Mouse (Mus musculus) urinary bladder, postnatal 36 days (tissue): ENCODE measurements around the gene Xpnpep3.

Experiments used
- DNase-seq, 2 experiments: peaks; one replicate each; pipeline ENCODE4 v3.0.0; 2022; ENCODE audit warnings: low spot score in 2 of 2, mixed read lengths in 1 of 2

The Xpnpep3 gene

DNA sequence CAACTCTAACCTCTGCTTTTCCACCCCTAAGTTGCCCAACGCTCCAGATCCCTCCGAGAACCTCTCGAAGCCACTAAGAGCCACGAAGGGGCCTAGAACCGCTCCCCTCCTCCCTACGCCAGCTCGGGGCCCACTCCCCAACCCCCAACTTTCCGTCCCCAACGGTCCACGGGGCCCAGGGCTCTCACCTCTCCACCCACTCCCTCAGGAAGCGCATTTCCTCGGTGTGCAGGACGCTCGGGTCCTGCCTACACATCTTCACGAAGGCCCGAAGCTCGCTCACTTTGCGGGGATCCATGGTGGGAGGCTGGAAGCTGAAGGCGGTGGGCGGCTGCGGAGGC lies 671 bp upstream of the Xpnpep3 start:
- no peak for DNase-seq

DNA sequence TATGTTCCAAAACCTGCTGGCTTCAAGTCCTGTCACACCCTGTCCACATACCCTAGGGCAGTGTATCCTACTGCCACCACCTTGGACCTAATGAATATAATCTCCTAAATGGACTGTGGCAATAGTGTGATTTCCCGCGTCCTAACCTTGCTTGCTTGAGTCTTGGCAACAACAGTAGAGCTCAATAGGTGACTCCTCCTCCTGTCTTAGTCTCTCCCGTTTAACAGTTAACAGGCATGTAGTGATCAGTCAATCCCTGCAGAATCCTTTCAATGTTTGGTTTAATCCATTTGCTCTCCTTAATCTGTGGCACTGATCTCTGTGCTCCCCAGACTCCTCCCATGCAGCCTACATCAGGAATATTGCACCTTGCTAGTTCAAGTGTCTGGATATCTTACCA lies 5.1 kb downstream of the Xpnpep3 start:
- DNase-seq, result no peak

DNA sequence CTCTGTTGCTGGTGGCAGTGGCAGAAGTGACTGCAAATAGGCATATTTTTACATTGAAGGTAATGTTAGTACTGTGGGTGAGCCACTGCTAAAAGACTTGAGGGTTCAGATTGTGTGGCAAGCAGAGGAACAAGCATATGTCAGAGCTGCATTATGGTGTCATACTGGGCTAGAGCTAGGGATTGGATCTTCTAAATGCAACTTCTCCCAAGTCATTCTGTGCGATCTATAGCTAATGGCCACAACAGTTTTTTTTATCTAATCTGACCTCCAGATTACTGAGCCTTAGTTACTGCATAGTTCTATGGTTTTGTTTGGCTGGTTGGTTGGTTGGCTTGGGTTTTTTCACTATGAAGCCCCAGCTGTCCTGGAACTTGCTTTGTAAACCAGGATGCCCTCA lies 8.3 kb downstream of the Xpnpep3 start, which contains the start of gene Dnajb7:
Gene Dnajb7, minus strand, starts transcription at position 101 of the 400 bp plus-strand sequence.
- no peak for DNase-seq

DNA sequence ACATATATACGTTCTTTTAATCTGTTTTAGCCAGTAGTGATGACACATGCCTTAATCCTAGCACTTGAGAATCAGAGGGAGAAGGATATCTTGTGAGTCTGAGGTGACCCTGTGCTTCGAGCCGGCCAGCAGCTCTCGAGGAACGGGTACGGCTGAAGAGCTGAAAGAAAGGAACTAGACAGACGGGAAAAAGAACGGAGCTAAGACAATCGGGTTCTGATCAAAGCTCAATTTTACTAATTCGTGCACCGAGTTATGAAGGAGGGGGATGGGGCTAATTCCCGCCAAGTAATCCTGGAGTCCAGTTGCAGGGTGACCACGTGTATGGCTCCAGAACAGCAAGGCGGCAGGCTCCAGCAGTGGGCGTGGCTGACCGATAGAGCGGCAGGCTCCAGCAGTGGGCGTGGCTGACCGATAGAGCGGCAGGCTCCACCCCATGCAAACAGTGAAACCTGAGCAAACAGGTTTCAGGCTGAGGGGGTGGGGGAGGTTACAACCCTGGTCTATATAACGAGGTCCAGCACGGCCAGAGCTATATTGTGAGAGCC lies 16.9 kb downstream of the Xpnpep3 start:
- DNase-seq, result peak; percentile 53 to 75

DNA sequence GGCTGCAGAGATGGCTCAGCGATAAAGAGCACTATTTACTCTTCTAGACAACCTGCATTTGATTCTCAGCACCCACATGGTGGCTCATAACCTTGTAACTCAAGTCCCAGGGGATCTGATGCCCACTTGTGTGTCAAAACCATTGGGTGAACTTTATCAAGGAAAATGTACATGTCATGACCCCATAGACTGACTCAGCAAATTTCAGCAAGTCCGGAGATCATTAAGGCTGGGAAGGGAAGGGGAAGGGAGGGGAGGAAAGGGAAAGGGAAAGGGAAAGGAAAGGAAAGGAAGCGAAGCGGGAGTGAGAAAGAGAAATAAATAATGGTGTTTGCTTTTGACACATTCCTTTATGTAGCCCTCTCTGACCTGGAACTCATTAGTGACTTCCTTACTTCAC lies 18.1 kb downstream of the Xpnpep3 start:
- no peak for DNase-seq

DNA sequence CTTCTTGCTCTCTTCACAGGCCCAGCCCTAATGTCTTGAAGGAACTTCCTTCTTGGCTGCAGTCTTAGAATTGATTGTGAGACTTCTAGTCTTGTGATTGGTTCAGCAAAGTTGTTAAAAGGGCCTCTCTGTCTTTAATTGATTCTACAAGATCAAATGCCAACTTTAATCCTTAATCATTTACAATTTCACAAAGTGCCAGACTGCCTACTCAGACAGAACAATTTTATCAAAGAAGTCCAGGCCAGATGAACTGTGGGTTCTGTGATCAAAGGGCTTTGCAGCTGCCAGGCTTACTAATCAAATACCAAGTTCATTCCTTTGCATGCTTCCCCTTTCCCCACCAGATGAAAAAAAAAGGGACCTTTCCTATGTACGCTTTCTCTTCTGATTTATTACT lies 21.5 kb downstream of the Xpnpep3 start:
- DNase-seq, result no peak

DNA sequence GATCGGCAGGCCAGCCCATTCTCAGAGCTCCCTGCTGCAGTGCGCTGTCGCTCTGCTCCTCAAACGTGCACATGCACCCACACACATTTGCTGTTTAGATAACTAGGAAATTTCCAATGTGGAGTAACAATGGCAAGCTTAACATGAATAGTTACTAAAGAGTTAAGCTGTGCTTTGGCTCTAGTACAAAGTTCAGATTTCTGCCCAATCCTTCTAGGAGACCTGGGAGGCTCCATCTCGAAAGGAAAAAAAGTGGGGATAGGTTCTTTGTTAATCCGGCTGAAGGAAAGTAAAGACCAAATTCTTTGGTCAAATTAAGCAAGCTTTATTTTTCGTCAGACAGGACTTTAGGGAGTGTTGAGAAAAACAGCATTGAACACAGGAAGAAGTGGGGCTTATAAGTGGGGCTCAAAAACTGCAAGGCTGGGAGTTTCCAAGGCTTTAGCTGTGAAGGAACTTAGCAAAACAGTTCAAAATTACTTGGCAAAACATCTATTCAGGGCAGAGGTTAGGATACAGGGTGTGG lies 22.3 kb downstream of the Xpnpep3 start:
- DNase-seq, result no peak

DNA sequence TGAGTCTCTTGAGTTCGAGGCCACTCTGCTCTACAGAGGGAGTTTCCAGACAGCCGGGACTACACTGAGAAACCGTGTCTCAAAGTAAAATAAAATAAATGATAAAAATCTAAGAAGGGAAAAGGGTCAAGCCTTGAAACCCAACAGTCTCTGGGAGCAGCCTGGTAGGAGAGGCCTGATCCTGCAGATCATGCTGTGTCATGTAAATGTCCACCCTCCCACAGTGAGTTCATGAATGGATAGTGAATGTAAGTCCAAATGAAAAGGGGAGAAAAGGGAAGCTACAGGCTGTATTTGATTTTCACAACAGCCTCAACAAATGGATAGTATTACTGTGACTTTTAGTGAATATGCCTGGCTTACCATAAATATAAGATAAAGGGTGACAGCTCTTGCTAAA lies 25.4 kb downstream of the Xpnpep3 start:
- no peak for DNase-seq

DNA sequence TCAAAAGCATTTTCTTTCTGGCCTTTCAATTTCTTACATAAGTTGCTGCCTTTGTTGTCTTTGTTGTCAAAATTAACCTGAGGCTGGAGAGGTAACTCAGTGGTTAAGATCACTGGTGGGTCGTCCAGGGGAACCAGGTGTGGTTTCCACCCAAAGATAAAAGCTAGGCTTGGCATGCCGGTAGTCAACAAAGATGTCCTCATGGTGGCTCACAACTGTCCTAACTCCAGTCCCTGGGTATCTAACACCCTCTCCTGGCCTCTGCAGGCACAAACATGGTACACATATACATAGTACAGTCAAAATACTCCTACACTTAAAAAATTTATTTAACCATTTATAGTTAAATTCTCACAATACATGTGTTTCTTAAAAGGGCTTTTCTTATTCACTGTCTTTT lies 28.0 kb downstream of the Xpnpep3 start:
- no peak for DNase-seq

DNA sequence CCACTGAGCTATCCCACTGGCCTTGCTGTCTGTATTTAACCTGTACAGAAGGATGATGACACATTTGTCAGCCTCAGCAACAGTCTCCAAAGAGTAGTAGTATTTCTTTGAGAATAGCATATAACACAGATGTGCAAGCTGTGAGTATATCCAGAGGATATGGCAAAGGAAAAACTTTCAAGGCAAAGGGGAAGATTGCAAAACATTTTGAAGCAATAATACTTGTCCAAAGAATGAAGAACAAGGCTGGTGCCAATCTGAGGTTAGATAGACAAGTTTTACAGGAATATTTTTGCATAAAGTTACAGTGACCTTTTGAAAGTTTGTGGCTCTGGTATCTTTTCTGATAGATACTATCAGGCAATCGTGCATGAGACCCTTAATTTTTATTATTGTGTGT lies 31.3 kb downstream of the Xpnpep3 start:
- no peak for DNase-seq

DNA sequence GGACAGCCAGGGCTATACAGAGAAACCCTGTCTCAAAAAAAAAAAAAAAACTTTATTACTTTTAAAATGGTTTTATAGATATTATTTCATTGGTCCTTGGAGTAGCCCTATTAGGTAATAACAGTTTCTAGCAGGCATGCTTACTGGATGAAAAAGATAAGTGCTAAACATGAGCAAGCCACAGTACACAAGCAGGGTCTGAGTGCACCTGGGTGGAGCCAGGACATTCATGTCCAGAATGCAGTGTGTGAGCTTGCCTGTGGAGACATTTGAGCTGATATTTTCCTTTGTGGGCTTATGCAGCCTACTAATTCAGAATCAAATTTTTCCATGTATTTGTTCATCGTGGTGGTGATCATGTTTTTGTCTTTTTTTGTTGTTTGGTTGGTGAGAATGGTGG lies 38.4 kb downstream of the Xpnpep3 start:
- no peak for DNase-seq

DNA sequence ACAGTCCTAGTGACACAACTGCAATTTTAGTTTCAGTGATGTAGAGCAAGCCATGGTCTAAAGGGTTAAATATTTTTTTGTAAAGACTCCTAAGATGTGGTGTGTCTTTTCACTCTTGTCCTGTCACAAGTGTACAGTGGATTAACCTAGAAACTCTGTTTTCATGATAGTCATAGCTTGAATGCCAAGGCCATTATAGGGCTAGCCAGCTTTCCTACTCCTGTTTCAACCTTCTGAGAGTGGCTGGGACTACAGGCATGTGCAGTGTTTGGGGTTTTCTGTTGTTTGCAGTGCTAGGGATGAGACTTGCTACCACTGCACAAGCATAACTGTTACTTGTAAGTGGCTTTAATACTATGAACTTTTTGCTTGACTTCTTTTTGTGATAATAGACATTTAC lies 39.3 kb downstream of the Xpnpep3 start:
- DNase-seq, result no peak

DNA sequence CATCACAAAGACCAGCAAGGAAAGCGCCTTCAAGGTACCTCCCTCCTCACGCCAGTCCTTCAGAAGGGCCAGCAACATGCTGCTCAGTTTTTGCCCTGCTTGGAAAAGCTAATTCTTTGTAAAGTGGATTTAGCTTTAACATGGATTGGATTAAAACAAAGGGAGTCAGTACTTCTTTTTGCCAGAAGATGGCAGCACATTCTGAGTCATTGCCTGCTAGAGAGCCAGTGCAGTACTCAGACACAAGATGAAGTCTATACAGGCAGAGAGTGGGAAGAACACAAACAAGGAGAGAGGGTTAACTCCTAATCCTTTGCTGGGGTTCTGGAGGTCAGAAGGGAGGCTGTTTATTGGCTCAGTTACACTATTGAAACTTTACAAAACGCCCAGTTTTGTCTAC lies 48.5 kb downstream of the Xpnpep3 start:
- peak; percentile 37 to 46 for DNase-seq

DNA sequence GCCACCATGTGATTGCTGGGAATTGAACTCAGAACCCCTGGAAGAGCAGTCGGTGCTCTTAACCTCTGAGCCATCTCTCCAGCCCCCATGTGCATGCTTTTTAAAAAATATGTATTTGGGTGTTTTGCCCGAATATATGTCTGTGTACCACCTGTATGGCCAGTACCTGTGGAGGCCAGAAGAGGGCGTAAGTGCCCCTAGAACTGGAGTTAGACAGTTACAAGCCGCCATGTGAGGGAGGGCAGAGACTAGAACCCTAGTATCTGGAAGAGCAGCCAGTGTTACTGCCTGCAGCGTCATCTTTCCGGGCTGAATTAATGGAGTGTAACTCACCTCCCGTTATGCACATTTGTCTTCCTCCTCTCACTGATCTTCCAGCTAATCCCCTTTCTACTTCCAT lies 61.6 kb downstream of the Xpnpep3 start:
- DNase-seq, result no peak

DNA sequence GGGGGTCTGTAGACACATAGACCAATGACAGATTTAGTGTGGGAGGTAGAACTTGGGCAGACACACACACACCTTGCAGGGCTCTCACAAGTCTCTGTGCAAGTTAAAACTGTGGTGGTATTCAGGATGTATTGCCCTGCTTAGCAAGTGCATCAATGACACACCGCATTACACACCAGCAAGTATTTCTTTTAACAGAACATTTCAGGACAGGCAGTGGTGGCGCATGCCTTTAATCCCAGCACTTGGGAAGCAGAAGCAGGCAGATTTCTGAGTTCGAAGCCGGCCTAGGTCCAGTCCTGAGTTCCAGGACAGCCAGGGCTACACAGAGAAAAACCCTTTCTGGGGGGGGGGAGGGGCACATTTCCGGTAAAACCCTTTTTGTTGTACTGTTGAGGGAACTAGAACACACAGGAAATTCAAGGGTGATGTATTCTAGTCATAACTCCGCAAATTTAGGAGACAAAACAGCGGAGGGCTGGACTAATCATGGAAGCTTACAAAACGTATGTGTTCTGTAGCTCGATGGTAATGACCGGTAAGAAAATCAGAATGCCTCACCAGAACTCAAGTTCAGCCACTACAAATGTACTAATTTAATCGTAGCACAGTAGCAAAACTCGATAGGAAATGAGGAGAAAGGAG lies 65.2 kb downstream of the Xpnpep3 start:
- DNase-seq, result no peak

DNA sequence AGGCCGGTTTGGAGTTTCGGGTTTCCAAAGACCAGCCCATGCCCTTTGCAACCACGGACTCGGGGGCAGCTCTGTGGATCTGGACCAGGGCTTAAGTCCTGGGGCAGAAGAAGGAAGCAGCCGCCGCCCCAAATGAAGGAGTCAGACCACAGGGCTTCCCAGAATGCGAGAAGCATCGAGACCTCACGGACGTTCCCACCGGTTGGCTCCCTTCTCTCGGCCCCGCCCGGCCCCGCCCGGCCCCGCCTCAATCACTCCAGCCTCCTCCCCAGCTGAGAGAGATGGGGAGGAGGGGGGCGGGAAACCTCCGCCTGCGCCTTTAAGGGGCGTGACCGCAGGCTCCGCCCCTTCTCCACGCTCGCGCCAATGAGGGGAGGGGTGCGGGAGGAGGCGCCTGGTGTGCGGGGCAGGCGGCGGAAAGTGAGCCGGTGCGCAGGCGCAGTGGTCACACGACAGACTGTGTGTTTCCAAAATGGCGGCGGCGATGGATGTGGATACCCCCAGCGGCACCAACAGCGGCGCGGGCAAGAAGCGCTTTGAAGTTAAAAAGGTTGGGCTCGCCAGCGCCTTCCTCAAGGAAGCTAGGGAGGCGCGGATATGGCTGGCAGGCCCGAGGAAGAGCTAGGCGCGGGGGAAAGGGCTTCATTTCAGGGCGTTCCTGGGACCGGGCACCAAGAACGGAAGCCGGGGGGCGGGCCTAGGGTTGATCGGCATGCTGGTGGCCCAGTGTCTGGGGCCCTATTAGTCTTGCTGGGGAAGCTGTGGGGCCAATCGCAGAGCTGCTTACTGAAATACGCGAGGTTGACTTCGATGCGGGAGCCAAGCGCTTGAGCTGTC lies 66.2 kb downstream of the Xpnpep3 start, which contains the start of gene Rbx1:
Gene Rbx1, plus strand, starts transcription at position 396 of the 837 bp plus-strand sequence.
- peak; percentile 98 for DNase-seq

DNA sequence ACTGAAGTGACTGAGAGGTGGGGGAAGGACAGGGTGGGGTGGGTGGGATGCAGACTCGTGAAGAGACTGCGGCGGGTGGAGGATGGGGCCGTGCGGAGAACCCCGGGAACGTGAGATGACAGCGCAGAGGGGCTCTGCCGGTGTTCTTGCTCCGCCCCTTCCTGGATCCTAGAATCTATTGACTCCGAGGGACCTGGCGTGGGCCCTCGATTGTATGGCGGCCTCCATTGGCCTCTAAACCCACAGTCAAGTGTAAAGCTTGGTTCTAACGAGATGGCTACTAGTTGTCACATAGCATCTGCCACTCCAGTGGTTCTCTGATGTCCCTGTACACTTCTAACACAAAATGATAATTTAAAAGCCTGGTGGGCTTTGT lies 66.8 kb downstream of the Xpnpep3 start:
- no peak for DNase-seq

DNA sequence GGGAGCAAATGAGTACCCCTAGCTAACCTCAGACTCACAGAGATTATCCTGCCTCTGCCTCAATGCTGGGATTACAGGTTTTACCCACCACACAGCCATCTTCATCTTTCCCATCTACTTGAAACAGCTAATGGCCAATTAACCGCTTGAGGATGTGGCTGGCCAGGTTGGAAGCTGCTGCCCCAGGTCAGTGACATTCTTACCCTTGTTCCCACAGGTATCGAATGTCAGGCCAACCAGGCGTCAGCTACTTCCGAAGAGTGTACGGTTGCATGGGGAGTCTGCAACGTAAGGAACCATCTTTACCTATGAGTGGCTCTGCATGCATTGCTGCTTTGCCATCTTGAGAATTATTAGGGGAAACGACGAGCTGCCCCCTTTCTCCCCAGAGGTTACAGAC lies 70.8 kb downstream of the Xpnpep3 start:
- DNase-seq, result no peak

DNA sequence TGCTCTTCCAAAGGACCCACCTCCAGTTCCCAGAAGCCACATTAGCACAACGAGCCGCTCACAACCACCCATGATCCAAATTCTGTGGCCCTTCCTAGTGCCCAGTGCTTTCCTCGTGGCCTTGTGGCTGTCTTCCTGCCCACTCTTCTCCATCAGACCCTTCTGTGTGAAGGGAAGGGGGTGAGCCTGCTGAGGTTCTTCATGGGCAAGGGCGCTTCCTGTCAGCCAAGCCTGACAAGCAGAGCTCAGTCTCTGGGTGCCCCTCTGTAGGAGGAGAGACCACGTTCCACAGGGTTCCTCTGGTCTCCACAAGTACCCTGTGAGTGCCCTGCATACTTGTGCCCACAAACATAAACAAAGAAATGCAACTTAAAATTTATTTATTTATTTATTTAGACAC lies 72.3 kb downstream of the Xpnpep3 start:
- no peak for DNase-seq

DNA sequence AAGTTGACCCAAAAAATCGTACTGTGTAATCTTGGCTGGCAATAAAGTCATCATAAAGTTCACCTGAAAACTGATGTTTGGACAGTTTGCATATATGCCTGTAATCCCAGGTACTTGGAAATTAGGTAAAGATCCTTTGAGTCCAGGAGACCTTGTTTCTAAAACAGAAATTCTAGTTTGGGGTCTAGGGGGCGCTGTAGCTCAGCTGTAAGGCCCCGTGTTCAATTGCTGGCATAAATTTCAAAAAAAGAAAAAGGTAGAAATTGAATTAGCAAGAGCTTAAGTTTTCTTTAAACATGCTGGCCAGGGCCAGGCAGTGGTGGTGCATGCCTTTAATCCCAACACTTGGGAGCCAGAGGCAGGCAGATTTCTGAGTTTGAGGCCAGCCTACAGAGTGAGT lies 75.7 kb downstream of the Xpnpep3 start:
- DNase-seq, result peak in 1 of 2 experiments; percentile 18

DNA sequence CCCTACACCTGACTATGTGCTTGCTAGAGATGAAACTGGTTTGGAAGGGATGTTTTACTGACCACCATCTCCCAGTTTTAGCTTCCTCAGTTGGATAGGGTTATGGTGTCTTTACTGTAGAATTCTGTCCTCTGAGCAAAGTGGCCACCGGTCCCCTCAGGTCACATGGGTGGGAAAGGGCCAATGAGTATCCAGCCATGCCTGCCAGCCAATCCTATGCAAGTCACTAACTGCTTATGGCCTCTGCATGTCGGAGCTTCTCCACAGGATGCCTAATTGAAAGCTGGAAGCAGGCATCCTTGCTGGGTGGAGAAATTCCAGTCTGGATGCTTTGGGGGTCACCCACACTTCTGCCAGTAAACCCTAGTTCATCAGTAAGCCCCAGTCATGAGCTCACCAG lies 76.7 kb downstream of the Xpnpep3 start:
- DNase-seq, result no peak

DNA sequence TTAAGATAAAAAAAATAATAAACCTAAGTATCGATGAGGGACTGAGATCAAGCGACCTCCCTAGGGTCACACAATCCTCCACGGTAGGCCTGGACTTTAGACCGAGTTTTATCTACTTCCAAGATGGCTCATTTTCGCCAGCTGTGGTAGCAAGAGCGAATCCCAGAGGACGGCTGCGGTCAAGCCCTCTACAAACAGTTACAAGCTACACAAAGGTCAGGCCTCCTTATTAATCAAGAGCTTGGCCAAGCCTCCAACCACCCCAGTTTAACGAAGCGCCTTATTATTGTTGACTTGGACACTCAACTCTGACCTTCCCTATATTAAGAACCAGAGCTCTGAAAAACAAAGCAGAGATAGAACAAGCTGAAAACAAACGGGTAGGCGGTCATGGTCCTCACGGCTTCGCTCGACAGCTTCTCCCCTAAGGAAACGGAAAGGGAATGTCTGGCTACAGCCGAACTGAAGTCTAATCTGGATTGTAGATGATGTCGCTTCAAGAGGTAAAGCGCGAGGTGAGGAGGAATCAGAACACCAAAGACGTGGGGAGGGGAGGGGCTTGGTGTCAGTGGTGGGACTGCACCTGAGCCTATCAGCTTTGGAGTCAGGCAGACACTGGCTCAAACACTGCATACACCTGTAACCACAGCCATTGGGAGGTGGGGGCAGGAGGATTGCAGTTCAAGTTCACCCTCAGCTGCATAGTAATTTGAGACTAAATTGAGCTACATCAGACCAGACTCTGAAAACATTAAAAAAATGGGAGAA lies 79.7 kb downstream of the Xpnpep3 start:
- DNase-seq, result no peak
